In the genomic region with DNA sequence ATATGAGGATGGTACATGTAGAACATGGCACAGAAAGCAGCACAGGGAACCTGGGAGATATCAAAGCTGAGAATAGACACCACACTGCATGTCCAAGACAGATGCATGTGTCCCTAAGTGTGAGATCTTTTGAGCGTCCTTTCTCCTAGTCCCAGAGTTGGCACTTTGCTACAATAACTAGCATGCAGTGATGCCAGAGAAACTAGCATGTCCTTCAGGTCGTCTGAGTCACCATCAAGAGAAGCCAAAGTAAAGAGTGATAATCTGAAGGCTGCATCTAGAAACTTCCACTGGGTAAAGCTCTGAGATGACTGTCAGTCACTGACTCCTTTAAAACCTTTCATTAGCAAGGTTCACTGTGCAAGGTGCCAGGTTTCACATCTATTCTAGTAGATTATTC, we compare ENCODE assay signal across 13 mouse cellular contexts.
"Had no signal": no experiment of that assay in that cellular context is flagged by ENCODE, and none has a peak within 500 bp of the region (broad histone marks: within the 10 kb centered on the region; RNA-seq: fewer than 3 reads in every experiment).

No protein-coding gene starts in this region.

- H3K27me3 ChIP-seq: liver, embryonic 13.5 days had no signal

- H3K27ac ChIP-seq: left cerebral cortex, adult 2 months; liver, embryonic 13.5 days; stomach, postnatal 0 days had no signal

- DNase-seq: kidney, postnatal 10 days; kidney, postnatal 36 days; liver, embryonic 13.5 days; lung, adult 2 months; lung, postnatal 14 days; lung, postnatal 4 days; midbrain, embryonic 14.5 days; right cerebral cortex, postnatal 14 days; right cerebral cortex, postnatal 4 days; thymus, postnatal 36 days had no signal

- H3K36me3 ChIP-seq: liver, embryonic 13.5 days had no signal

- H3K4me3 ChIP-seq: left cerebral cortex, adult 2 months; liver, embryonic 13.5 days had no signal

- H3K4me1 ChIP-seq: liver, embryonic 13.5 days had no signal

- H3K9me3 ChIP-seq: liver, embryonic 13.5 days had no signal

- H3K4me2 ChIP-seq: liver, embryonic 13.5 days; midbrain, embryonic 11.5 days had no signal

- H3K9ac ChIP-seq: liver, embryonic 13.5 days had no signal
